Mouse (Mus musculus): Measurements from ENCODE around the gene Gps1. TPM values are rescaled to one million over a fixed set of nuclear protein-coding genes. Genes with fewer than 3 reads are reported as not detected.
"Not testable (repeated sequence)": the region's sequence is repeated elsewhere in the genome, so short reads cannot be mapped to it uniquely, and the experiment has no call there.

Gene Gps1
- polyA plus RNA-seq, 1 experiment = 27.0 TPM

GRCm38 (mm10) chr11:120768206-120768605 is 15.9 kb upstream of the Gps1 start:
- H3K9me3 ChIP-seq = no peaks in the 10 kb centered on the region
- peaks cover 37% of the 10 kb centered on the region for H3K27me3 ChIP-seq (replicated peaks)
- no peak overlapping the region for H3K4me3 ChIP-seq (replicated peaks)
- TF ChIP-seq GATA1 (IDR thresholded peaks at IDR 0.05; ENCODE audit: borderline replicate concordance, low read length) = no peak
- TF ChIP-seq FLI1 (IDR thresholded peaks at IDR 0.05; ENCODE audit: low read length) = no peak
- no peaks in the 10 kb centered on the region for H3K36me3 ChIP-seq (replicated peaks; ENCODE audit: low read length)
- peaks cover 19% of the 10 kb centered on the region for H3K4me1 ChIP-seq

- no peak overlapping the region for H3K4me3 ChIP-seq (replicated peaks)
- no peaks in the 10 kb centered on the region for H3K9me3 ChIP-seq
- H3K27me3 ChIP-seq (replicated peaks) = peaks cover 19% of the 10 kb centered on the region
- TF ChIP-seq GATA1 (IDR thresholded peaks at IDR 0.05; ENCODE audit: borderline replicate concordance, low read length) (no peak), FLI1 (IDR thresholded peaks at IDR 0.05; ENCODE audit: low read length) (no peak)
- peaks cover 25% of the 10 kb centered on the region for H3K4me1 ChIP-seq
- no peaks in the 10 kb centered on the region for H3K36me3 ChIP-seq (replicated peaks; ENCODE audit: low read length)
These were observed 11.3 kb upstream of the Gps1 start for GRCm38 (mm10) chr11:120772749-120773148.

- H3K9me3 ChIP-seq = no peaks in the 10 kb centered on the region
- H3K36me3 ChIP-seq (replicated peaks; ENCODE audit: low read length) = no peaks in the 10 kb centered on the region
- peaks cover 17% of the 10 kb centered on the region for H3K4me1 ChIP-seq
- H3K27me3 ChIP-seq (replicated peaks) = peaks cover 17% of the 10 kb centered on the region
- H3K4me3 ChIP-seq (replicated peaks) = no peak overlapping the region
- TF ChIP-seq FLI1 (IDR thresholded peaks at IDR 0.05; ENCODE audit: low read length) (no peak), GATA1 (IDR thresholded peaks at IDR 0.05; ENCODE audit: borderline replicate concordance, low read length) (no peak)
These were observed 10.4 kb upstream of the Gps1 start for GRCm38 (mm10) chr11:120773463-120774190.

- H3K27me3 ChIP-seq (replicated peaks) = peaks cover 19% of the 10 kb centered on the region
- peaks cover 21% of the 10 kb centered on the region for H3K4me1 ChIP-seq
- H3K36me3 ChIP-seq (replicated peaks; ENCODE audit: low read length) = peaks cover 14% of the 10 kb centered on the region
- H3K4me3 ChIP-seq (replicated peaks) = peak overlapping the region; percentile 62
- no peaks in the 10 kb centered on the region for H3K9me3 ChIP-seq
- TF ChIP-seq FLI1 (IDR thresholded peaks at IDR 0.05; ENCODE audit: low read length) (no peak), GATA1 (IDR thresholded peaks at IDR 0.05; ENCODE audit: borderline replicate concordance, low read length) (no peak)
These were observed 8.2 kb upstream of the Gps1 start for GRCm38 (mm10) chr11:120775774-120776469.

GRCm38 (mm10) chr11:120777123-120777522 is 6.9 kb upstream of the Gps1 start:
- H3K27me3 ChIP-seq (replicated peaks) = peaks cover 19% of the 10 kb centered on the region
- peaks cover 22% of the 10 kb centered on the region for H3K36me3 ChIP-seq (replicated peaks; ENCODE audit: low read length)
- no peak overlapping the region for H3K4me3 ChIP-seq (replicated peaks)
- no peak for TF ChIP-seq FLI1 (IDR thresholded peaks at IDR 0.05; ENCODE audit: low read length)
- TF ChIP-seq GATA1 (IDR thresholded peaks at IDR 0.05; ENCODE audit: borderline replicate concordance, low read length) = no peak
- H3K9me3 ChIP-seq = no peaks in the 10 kb centered on the region
- H3K4me1 ChIP-seq = peaks cover 21% of the 10 kb centered on the region

- H3K4me3 ChIP-seq (replicated peaks) = no peak overlapping the region
- TF ChIP-seq FLI1 (IDR thresholded peaks at IDR 0.05; ENCODE audit: low read length) (no peak), GATA1 (IDR thresholded peaks at IDR 0.05; ENCODE audit: borderline replicate concordance, low read length) (no peak)
- H3K27me3 ChIP-seq (replicated peaks) = peaks cover 9% of the 10 kb centered on the region
- peaks cover 38% of the 10 kb centered on the region for H3K4me1 ChIP-seq
- H3K9me3 ChIP-seq = no peaks in the 10 kb centered on the region
- H3K36me3 ChIP-seq (replicated peaks; ENCODE audit: low read length) = peaks cover 30% of the 10 kb centered on the region
These were observed 4.2 kb upstream of the Gps1 start for GRCm38 (mm10) chr11:120779876-120780275.

- H3K4me1 ChIP-seq = peaks cover 46% of the 10 kb centered on the region
- H3K27me3 ChIP-seq (replicated peaks); H3K9me3 ChIP-seq; H3K4me3 ChIP-seq (replicated peaks): not testable (repeated sequence)
- H3K36me3 ChIP-seq (replicated peaks; ENCODE audit: low read length) = peaks cover 40% of the 10 kb centered on the region
These were observed 2.7 kb upstream of the Gps1 start for GRCm38 (mm10) chr11:120781361-120781760.

- Histone ChIP-seq H3K4me3 (replicated peaks) (peak overlapping the region; percentile 97), H3K4me1 (peaks cover 46% of the 10 kb centered on the region), H3K36me3 (replicated peaks; ENCODE audit: low read length) (peaks cover 62% of the 10 kb centered on the region), H3K9me3 (no peaks in the 10 kb centered on the region), H3K27me3 (replicated peaks) (peaks cover 2% of the 10 kb centered on the region)
- TF ChIP-seq FLI1 (IDR thresholded peaks at IDR 0.05; ENCODE audit: low read length) = no peak
- TF ChIP-seq GATA1 (IDR thresholded peaks at IDR 0.05; ENCODE audit: borderline replicate concordance, low read length) = no peak
These were observed 527 bp upstream of the Gps1 start for GRCm38 (mm10) chr11:120783426-120784063.

- Histone ChIP-seq H3K4me3 (replicated peaks) (peak overlapping the region; percentile 97), H3K27me3 (replicated peaks) (peaks cover 2% of the 10 kb centered on the region), H3K36me3 (replicated peaks; ENCODE audit: low read length) (peaks cover 70% of the 10 kb centered on the region), H3K9me3 (no peaks in the 10 kb centered on the region), H3K4me1 (peaks cover 46% of the 10 kb centered on the region)
- TF ChIP-seq GATA1 (IDR thresholded peaks at IDR 0.05; ENCODE audit: borderline replicate concordance, low read length) = no peak
- no peak for TF ChIP-seq FLI1 (IDR thresholded peaks at IDR 0.05; ENCODE audit: low read length)
These were observed 1.1 kb downstream of the Gps1 start for GRCm38 (mm10) chr11:120785145-120785544.

- not testable (repeated sequence) for H3K27me3 ChIP-seq (replicated peaks); H3K9me3 ChIP-seq; H3K4me3 ChIP-seq (replicated peaks)
- Histone ChIP-seq H3K36me3 (replicated peaks; ENCODE audit: low read length) (peaks cover 79% of the 10 kb centered on the region), H3K4me1 (peaks cover 40% of the 10 kb centered on the region)
These were observed 4.4 kb downstream of the Gps1 start for GRCm38 (mm10) chr11:120788460-120788859.
